Mouse (Mus musculus): ENCODE data around the gene Mylk4. TPM values are rescaled to one million over a fixed set of nuclear protein-coding genes. Genes with fewer than 3 reads are reported as not detected.

Mylk4 gene
- polyA plus RNA-seq (2012; ENCODE audit: insufficient read depth, insufficient read length, missing spikeins), result 0.19 TPM in 1 of 2 replicates, not detected in the other

DNA sequence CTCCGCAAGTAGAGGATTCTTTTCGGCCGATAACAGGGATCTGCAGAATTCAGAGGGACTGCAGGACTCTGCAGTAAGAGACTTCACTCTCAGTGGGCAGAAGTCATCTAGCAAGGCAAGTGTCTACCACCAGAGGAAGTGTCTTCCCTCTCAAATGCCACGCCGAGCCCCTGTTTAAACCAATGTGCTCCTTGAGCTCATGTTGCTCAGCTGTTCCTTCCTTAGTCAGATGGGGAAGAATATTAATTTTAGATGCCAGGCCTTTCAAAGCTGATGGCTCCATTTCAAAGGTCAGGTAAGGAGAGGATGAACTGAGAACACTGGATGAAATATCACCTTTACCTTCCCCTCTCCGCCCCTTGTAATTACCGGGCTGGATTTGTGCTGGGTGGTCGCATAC, at the start of gene Mylk4:
Gene Mylk4, minus strand, starts transcription at position 139 of the 400 bp plus-strand sequence.
- H3K4me1 ChIP-seq (ENCODE audit: control insufficient read depth, insufficient read depth, low read length), result no peaks in the 10 kb centered on the region
- TF ChIP-seq CTCF (IDR thresholded peaks at IDR 0.05; ENCODE audit: low read depth, low read length), result no peak
- no peak for TF ChIP-seq POLR2A (IDR thresholded peaks at IDR 0.05; ENCODE audit: borderline replicate concordance, low read depth, low read length)
- H3K27ac ChIP-seq (ENCODE audit: insufficient read depth, low read depth, low read length), result no peak within 1 kb of the TSS

GRCm38 (mm10) chr13:32833237-32833636, 49.5 kb upstream of the Mylk4 start:
- TF ChIP-seq POLR2A (IDR thresholded peaks at IDR 0.05; ENCODE audit: borderline replicate concordance, low read depth, low read length), result no peak
- TF ChIP-seq CTCF (IDR thresholded peaks at IDR 0.05; ENCODE audit: low read depth, low read length), result no peak
- no peak overlapping the region for H3K4me3 ChIP-seq (ENCODE audit: insufficient read depth, low read length)
- no peak overlapping the region for H3K27ac ChIP-seq (ENCODE audit: insufficient read depth, low read depth, low read length)
- H3K4me1 ChIP-seq (ENCODE audit: control insufficient read depth, insufficient read depth, low read length), result peaks cover 19% of the 10 kb centered on the region

More for the DNA sequence above, at the start of gene Mylk4:
- no peak within 1 kb of the TSS for H3K4me3 ChIP-seq (ENCODE audit: insufficient read depth, low read length)

DNA sequence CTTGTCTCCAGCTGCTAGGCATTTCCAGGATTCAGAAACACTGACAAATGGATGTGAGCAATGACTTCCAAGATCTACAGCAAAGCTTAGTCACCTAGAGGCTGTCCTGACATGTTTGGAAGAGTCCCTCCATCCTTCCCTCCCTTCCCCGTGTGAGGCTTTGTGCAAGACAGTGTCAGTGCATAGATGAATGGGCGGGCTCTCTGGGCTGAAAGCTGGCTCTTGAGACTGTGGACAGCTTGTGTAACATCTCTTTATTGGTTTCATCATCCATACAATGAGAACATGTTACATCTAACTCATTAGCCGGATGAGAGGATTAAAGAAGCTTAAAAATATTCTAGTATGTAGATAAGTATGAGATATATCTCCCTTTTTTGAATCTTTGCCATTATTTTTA, 49.0 kb upstream of the Mylk4 start:
- Histone ChIP-seq H3K4me3 (ENCODE audit: insufficient read depth, low read length) (no peak overlapping the region), H3K27ac (ENCODE audit: insufficient read depth, low read depth, low read length) (no peak overlapping the region)

DNA sequence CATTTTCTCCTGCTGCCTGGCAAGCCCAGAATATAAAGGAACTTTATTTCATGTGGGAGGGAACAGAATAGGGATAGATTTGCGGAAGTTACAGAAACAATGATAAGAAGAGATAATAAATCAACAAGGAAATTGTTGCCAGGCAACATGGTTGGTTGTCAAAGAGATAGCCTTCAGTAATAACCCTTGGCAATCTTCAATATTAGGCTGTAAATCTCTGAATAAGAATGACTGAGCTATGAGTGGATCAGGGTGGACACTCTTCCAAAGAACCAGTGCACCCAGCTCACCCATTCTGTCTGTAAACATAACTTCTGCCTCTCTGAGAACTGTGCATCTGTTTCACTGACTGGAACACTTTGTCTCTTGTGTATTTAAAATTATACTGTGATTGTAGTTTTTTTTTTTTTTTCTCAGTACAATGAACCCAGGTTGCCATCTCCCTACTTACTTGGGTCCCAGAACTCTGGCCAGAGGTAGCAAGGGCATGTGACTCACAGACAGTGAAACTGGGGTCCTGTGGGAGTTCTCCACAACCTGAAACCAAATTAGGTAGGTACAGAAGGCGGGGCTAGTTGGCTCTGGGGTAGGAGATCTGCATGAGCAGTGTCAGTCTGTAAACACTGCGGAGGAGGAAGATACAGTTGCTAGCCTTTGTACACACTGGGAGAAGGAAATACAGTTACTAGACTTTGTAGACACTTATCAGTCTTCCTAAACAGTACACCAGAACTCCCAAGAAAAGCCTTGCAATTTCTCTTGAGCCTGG, 47.9 kb upstream of the Mylk4 start:
- H3K27ac ChIP-seq (ENCODE audit: insufficient read depth, low read depth, low read length), result no peak overlapping the region
- no peak overlapping the region for H3K4me3 ChIP-seq (ENCODE audit: insufficient read depth, low read length)
- peaks cover 19% of the 10 kb centered on the region for H3K4me1 ChIP-seq (ENCODE audit: control insufficient read depth, insufficient read depth, low read length)
- no peak for TF ChIP-seq CTCF (IDR thresholded peaks at IDR 0.05; ENCODE audit: low read depth, low read length)
- no peak for TF ChIP-seq POLR2A (IDR thresholded peaks at IDR 0.05; ENCODE audit: borderline replicate concordance, low read depth, low read length)

More for the DNA sequence above, 49.0 kb upstream of the Mylk4 start:
- peaks cover 19% of the 10 kb centered on the region for H3K4me1 ChIP-seq (ENCODE audit: control insufficient read depth, insufficient read depth, low read length)
- no peak for TF ChIP-seq POLR2A (IDR thresholded peaks at IDR 0.05; ENCODE audit: borderline replicate concordance, low read depth, low read length)

DNA sequence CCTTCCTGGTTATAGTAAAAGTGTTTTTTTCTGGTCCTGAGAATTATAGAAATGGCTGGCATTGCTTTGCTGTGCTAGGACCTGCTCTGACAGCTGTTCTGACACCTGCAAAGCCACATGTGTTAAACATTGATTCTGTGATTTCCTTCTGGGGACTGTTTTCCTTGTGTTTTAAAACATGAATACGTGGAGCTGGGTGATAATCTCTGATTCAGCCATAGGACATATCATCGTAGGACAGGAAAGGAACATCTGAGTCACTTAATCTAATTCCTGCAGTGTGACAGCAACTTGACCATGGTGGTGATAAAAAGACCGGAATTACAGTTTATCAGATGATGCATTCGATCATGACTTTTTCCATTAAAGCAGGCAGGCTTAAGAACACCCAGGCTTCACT, 45.1 kb upstream of the Mylk4 start:
- no peak for TF ChIP-seq CTCF (IDR thresholded peaks at IDR 0.05; ENCODE audit: low read depth, low read length)
- TF ChIP-seq POLR2A (IDR thresholded peaks at IDR 0.05; ENCODE audit: borderline replicate concordance, low read depth, low read length), result no peak
- H3K27ac ChIP-seq (ENCODE audit: insufficient read depth, low read depth, low read length), result no peak overlapping the region
- peaks cover 15% of the 10 kb centered on the region for H3K4me1 ChIP-seq (ENCODE audit: control insufficient read depth, insufficient read depth, low read length)
- H3K4me3 ChIP-seq (ENCODE audit: insufficient read depth, low read length), result no peak overlapping the region

DNA sequence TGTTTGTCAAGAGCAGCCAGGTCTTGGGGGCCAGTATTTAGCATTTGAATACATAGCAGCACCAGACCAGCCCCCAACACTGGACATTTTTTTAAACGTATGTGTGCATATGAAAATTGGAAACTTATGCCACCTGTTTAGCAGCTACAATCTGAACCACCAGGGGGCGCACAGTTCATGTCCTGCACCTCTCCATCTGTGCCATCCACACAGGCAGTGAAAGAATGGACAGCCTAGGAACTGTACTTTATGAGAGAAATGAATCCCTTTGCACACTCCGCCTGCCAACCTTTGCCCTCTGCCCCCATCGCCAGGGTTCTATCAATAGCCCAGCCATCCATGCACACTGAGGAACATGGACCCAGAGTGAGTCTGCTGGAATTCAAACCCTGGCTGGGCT, 44.2 kb upstream of the Mylk4 start:
- no peak overlapping the region for H3K27ac ChIP-seq (ENCODE audit: insufficient read depth, low read depth, low read length)
- no peak overlapping the region for H3K4me3 ChIP-seq (ENCODE audit: insufficient read depth, low read length)
- TF ChIP-seq CTCF (IDR thresholded peaks at IDR 0.05; ENCODE audit: low read depth, low read length), result peak; percentile 67; the same call in 1 of the 2 replicates
- no peak for TF ChIP-seq POLR2A (IDR thresholded peaks at IDR 0.05; ENCODE audit: borderline replicate concordance, low read depth, low read length)
- peaks cover 8% of the 10 kb centered on the region; the same call in 1 of the 2 replicates for H3K4me1 ChIP-seq (ENCODE audit: control insufficient read depth, insufficient read depth, low read length)

- Histone ChIP-seq H3K27ac (ENCODE audit: insufficient read depth, low read depth, low read length) (no peak overlapping the region), H3K4me1 (ENCODE audit: control insufficient read depth, insufficient read depth, low read length) (0 out of 2 replicates have a peak, but pooled peaks cover 2% of the 10 kb centered on the region), H3K4me3 (ENCODE audit: insufficient read depth, low read length) (no peak overlapping the region)
- no peak for TF ChIP-seq CTCF (IDR thresholded peaks at IDR 0.05; ENCODE audit: low read depth, low read length)
- no peak for TF ChIP-seq POLR2A (IDR thresholded peaks at IDR 0.05; ENCODE audit: borderline replicate concordance, low read depth, low read length)
Observed at GRCm38 (mm10) chr13:32827111-32827822, 43.5 kb upstream of the Mylk4 start.

- Histone ChIP-seq H3K4me3 (ENCODE audit: insufficient read depth, low read length) (no peak overlapping the region), H3K4me1 (ENCODE audit: control insufficient read depth, insufficient read depth, low read length) (no peaks in the 10 kb centered on the region), H3K27ac (ENCODE audit: insufficient read depth, low read depth, low read length) (no peak overlapping the region)
- TF ChIP-seq CTCF (IDR thresholded peaks at IDR 0.05; ENCODE audit: low read depth, low read length), result no peak
Observed at GRCm38 (mm10) chr13:32825546-32825945, 41.8 kb upstream of the Mylk4 start.

DNA sequence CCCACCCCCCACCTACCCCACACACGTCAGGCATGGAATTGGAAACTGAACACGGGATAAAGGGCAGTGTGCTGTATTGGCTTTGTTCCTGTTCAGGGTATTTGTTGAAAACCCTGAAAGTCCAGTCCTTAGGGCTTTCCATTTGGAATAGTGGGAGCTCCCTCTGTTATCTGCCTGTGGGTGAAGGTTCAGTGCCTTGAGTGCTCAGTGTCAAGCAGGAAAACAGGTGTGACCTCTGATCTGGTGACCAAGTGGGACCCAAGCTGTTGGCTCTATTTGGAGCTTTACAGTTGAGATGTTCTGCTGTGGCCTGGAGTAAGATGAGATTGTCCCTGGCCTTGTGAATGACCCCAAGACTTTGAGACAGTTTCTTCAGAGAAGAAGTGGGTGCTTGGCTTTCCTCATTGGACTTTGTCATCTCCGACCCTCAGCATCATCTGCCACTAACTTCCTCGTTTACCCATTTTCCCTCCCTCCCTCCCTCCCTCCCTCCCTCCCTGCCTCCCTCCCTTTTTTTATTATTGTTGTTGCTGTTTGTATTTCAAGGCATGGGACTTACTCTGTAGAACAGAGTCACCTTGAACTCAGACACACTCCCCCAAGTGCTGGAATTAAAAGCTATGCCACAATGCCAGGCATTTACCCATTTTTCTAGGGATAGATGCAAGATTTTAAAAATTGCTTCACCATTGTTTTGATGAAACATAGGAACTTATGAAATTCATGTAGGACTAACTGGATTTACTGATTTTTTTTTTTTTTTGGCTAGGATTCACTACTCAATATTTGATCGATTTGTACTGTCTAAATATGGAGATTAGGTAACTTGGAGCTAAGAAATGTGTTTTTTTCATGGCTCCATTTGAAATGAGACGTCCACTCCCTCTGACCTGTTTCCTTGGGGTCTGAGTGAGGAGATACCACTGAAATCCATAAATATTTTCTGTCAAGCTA, 40.9 kb upstream of the Mylk4 start:
- Histone ChIP-seq H3K27ac (ENCODE audit: insufficient read depth, low read depth, low read length) (no peak overlapping the region), H3K4me1 (ENCODE audit: control insufficient read depth, insufficient read depth, low read length) (no peaks in the 10 kb centered on the region), H3K4me3 (ENCODE audit: insufficient read depth, low read length) (no peak overlapping the region)
- TF ChIP-seq POLR2A (IDR thresholded peaks at IDR 0.05; ENCODE audit: borderline replicate concordance, low read depth, low read length) (no peak), CTCF (IDR thresholded peaks at IDR 0.05; ENCODE audit: low read depth, low read length) (no peak)
